Mouse (Mus musculus): ENCODE measurements at regions not wholly inside any gene's neighbourhood (a gene's known extent, or its start where the extent isn't known, plus 50 kb on each side); places are given as distances from the start of the nearest gene placed in this dataset.

GRCm38 (mm10) chr16:46331336-46331735, 167.0 kb downstream of the Nectin3 start:
- intact Hi-C loops (cut with DNase I), result no loop called here
- no peak for DNase-seq (ENCODE audit: low spot score in 2 of 2)

GRCm38 (mm10) chr16:46299079-46299721, 144.3 kb upstream of the Gm4737 start:
- intact Hi-C loops (cut with DNase I), result no loop called here

GRCm38 (mm10) chr16:46297192-46297591, 142.3 kb upstream of the Gm4737 start:
- intact Hi-C loops (cut with DNase I), result no loop called here

More at GRCm38 (mm10) chr16:46299079-46299721, 144.3 kb upstream of the Gm4737 start:
- DNase-seq (ENCODE audit: low spot score in 2 of 2), result no peak

GRCm38 (mm10) chr16:46296412-46296811, 141.5 kb upstream of the Gm4737 start:
- no peak for DNase-seq (ENCODE audit: low spot score in 2 of 2)
- intact Hi-C loops (cut with DNase I), result no loop called here

More at GRCm38 (mm10) chr16:46297192-46297591, 142.3 kb upstream of the Gm4737 start:
- no peak for DNase-seq (ENCODE audit: low spot score in 2 of 2)

GRCm38 (mm10) chr16:46293831-46294230, 139.0 kb upstream of the Gm4737 start:
- no peak for DNase-seq (ENCODE audit: low spot score in 2 of 2)
- intact Hi-C loops (cut with DNase I), result no loop called here

GRCm38 (mm10) chr16:46291067-46291833, 136.4 kb upstream of the Gm4737 start:
- intact Hi-C loops (cut with DNase I), result no loop called here
- DNase-seq (ENCODE audit: low spot score in 2 of 2), result no peak

- intact Hi-C loops (cut with DNase I), result no loop called here
- peak; percentile 52 to 55 for DNase-seq (ENCODE audit: low spot score in 2 of 2)
Observed at GRCm38 (mm10) chr16:46290199-46290598, 135.3 kb upstream of the Gm4737 start.

- DNase-seq (ENCODE audit: low spot score in 2 of 2), result no peak
- intact Hi-C loops (cut with DNase I), result no loop called here
Observed at GRCm38 (mm10) chr16:46267533-46267932, 112.7 kb upstream of the Gm4737 start.

GRCm38 (mm10) chr16:46251639-46252038, 96.8 kb upstream of the Gm4737 start:
- no peak for DNase-seq (ENCODE audit: low spot score in 2 of 2)
- intact Hi-C loops (cut with DNase I), result no loop called here

- intact Hi-C loops (cut with DNase I), result no loop called here
- no peak for DNase-seq (ENCODE audit: low spot score in 2 of 2)
Observed at GRCm38 (mm10) chr16:46250943-46251342, 96.1 kb upstream of the Gm4737 start.

GRCm38 (mm10) chr16:46245598-46245997, 90.7 kb upstream of the Gm4737 start:
- no peak for DNase-seq (ENCODE audit: low spot score in 2 of 2)
- intact Hi-C loops (cut with DNase I), result no loop called here

GRCm38 (mm10) chr16:46228744-46229143, 73.9 kb upstream of the Gm4737 start:
- intact Hi-C loops (cut with DNase I), result no loop called here
- peak; percentile 1 to 8 for DNase-seq (ENCODE audit: low spot score in 2 of 2)

GRCm38 (mm10) chr16:46223084-46223600, 68.3 kb upstream of the Gm4737 start:
- intact Hi-C loops (cut with DNase I), result no loop called here
- DNase-seq (ENCODE audit: low spot score in 2 of 2), result no peak

GRCm38 (mm10) chr16:46212504-46212903, 57.6 kb upstream of the Gm4737 start:
- DNase-seq (ENCODE audit: low spot score in 2 of 2), result no peak
- intact Hi-C loops (cut with DNase I), result no loop called here

- DNase-seq (ENCODE audit: low spot score in 2 of 2), result no peak
- intact Hi-C loops (cut with DNase I), result no loop called here
Observed at GRCm38 (mm10) chr16:46211914-46212313, 57.0 kb upstream of the Gm4737 start.

- intact Hi-C loops (cut with DNase I), result no loop called here
- no peak for DNase-seq (ENCODE audit: low spot score in 2 of 2)
Observed at GRCm38 (mm10) chr16:46205114-46205513, 50.2 kb upstream of the Gm4737 start.
